Mouse (Mus musculus) limb, embryonic 13.5 days (tissue): Measurements from ENCODE around the gene Grin3a. TPM values are rescaled to one million over a fixed set of nuclear protein-coding genes. Genes with fewer than 3 reads are reported as not detected.

Source experiments
- ATAC-seq: fragments of 200-750 bp; cut with Nextera tagmentation; 2 replicates; pipeline ENCODE4 v1.8.0; 2017; ENCODE audit warnings: low read depth, moderate number of reproducible peaks, moderate TSS enrichment; ENCODE audit not compliant: low FRiP score
- H3K27ac ChIP-seq: fragments of 300-500 bp; sonication (generic); 2 replicates; pipeline ENCODE4 v1.5.1; 2015; ENCODE audit warnings: inconsistent platforms, mild to moderate bottlenecking, moderate library complexity
- H3K27me3 ChIP-seq: fragments of 300-500 bp; sonication (generic); 2 replicates; pipeline ENCODE4 v1.6.1; 2015; ENCODE audit warnings: mild to moderate bottlenecking, inconsistent platforms
- H3K36me3 ChIP-seq: fragments of 300-500 bp; sonication (generic); 2 replicates; pipeline ENCODE4 v1.6.1; 2015; ENCODE audit warnings: inconsistent platforms, mild to moderate bottlenecking, moderate library complexity
- H3K4me1 ChIP-seq: fragments of 300-500 bp; sonication (generic); 2 replicates; pipeline ENCODE4 v1.6.1; 2015; ENCODE audit warnings: inconsistent platforms
- H3K4me2 ChIP-seq: fragments of 300-500 bp; sonication (generic); replicated peaks from 2 replicates; pipeline ENCODE4 v1.6.1; 2015; ENCODE audit warnings: inconsistent platforms, mild to moderate bottlenecking, moderate library complexity
- H3K4me3 ChIP-seq: fragments of 300-500 bp; sonication (generic); 2 replicates; pipeline ENCODE4 v1.5.1; 2015; ENCODE audit warnings: moderate library complexity, mild to moderate bottlenecking, inconsistent platforms
- H3K9ac ChIP-seq: fragments of 300-500 bp; sonication (generic); 2 replicates; pipeline ENCODE4 v1.6.1; 2015; ENCODE audit warnings: mild to moderate bottlenecking, inconsistent platforms
- H3K9me3 ChIP-seq: fragments of 300-500 bp; sonication (generic); 2 replicates; pipeline ENCODE4 v1.6.1; 2016; ENCODE audit warnings: inconsistent platforms
- WGBS: fragments of 180-500 bp; shearing (Covaris S2); methylation state at CpG from one replicate; pipeline ENCODE4 v1.1.7; 2015; 5-methylcytosine and 5-hydroxymethylcytosine counted together
- polyA plus RNA-seq: library from polyadenylated mRNA; unstranded; fragments of >200 nt; fragmentation: Nextera tagmentation; extraction: Ambion mirVana; gene quantifications from 2 replicates; pipeline ENCODE4 v1.2.1, GENCODE M21; 2015

Grin3a gene
- polyA plus RNA-seq, result 4.2 and 4.5 TPM in 2 replicates

DNA sequence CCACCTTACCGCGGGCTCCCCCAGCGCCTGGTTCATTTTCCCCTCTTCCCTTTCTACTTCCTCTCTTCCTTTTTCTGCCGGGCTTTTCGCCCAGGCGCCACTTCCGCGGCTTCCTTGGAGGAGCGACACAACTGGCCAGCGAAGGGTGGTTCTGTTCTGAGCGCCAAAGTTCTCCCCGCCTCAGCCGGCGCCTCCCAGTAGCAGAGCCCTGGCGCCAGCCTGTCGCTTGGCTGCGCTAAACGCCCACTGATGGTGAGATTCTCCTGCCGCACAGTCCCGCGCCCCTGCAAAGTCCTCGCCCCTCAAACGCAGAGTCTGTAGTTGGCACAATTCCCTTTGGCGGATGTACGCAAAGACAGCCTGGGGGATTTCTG, at the start of gene Grin3a:
Gene Grin3a, minus strand, starts transcription at position 133 of the 374 bp plus-strand sequence.
- H3K27ac ChIP-seq, result no peak within 1 kb of the TSS
- peak within 1 kb of the TSS; percentile 94 for H3K4me2 ChIP-seq
- H3K4me3 ChIP-seq, result peak within 1 kb of the TSS; percentile 59
- no peaks in the 10 kb centered on the region for H3K9me3 ChIP-seq
- ATAC-seq, result peak; percentile 87
- peaks cover 69% of the 10 kb centered on the region for H3K27me3 ChIP-seq
- peak within 1 kb of the TSS; percentile 67 for H3K9ac ChIP-seq
- under 1% methylated on average over 25 of the region's 25 CpGs for WGBS
- H3K4me1 ChIP-seq, result peaks cover 16% of the 10 kb centered on the region
- no peaks in the 10 kb centered on the region for H3K36me3 ChIP-seq

DNA sequence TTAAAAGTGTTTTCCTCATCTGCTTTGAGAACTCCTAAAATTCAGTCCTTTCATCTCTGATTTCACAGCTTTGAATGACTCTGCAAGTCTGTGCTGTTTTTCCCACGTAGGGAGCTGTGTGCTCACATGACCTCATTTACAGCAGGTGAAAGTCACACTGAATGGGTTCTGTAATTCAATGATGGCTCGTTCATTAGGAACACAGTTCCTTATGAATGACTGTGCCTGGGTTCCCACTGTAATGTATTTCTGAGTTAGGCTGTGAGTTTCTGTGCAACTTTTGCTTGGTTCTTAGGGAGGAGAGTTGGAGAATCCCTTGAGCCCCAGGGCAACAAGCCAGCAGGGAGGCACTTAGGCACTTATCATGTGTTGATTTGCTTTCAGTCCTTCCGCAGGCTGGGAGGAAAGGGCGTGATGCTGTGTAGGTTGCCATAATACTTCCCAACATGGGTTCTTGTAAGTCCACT, 46.3 kb upstream of the Grin3a start:
- ATAC-seq, result no peak
- 18% methylated on average over 4 of the region's 4 CpGs for WGBS

DNA sequence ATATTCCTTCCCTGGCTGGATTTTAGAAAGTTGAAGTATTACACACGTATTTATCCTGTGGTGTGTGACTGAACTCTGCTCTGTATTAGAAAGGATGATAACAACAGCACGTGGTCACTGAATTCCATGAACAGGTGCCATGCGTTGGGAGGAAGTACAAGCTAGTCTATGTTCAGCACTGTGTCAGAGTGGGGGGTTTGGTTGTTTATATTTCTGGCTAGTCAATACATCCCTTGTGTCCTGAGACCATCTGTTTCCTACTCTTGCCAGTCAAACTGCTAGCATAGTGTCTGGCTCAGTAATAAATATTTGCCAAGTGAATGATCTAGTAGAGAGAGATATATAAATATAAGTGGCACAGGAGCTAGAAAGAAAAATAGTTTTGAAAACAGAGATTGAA, 31.5 kb upstream of the Grin3a start:
- Histone ChIP-seq H3K9ac (no peak overlapping the region), H3K4me1 (no peaks in the 10 kb centered on the region), H3K27me3 (no peaks in the 10 kb centered on the region), H3K9me3 (no peaks in the 10 kb centered on the region), H3K4me3 (no peak overlapping the region), H3K36me3 (no peaks in the 10 kb centered on the region), H3K27ac (no peak overlapping the region), H3K4me2 (no peak overlapping the region)
- no peak for ATAC-seq
- 79% methylated on average over 3 of the region's 3 CpGs for whole genome bisulfite sequencing

More for the DNA sequence above, 46.3 kb upstream of the Grin3a start:
- Histone ChIP-seq H3K4me3 (no peak overlapping the region), H3K4me2 (no peak overlapping the region), H3K27ac (no peak overlapping the region), H3K4me1 (no peaks in the 10 kb centered on the region), H3K27me3 (no peaks in the 10 kb centered on the region), H3K9me3 (no peaks in the 10 kb centered on the region), H3K36me3 (no peaks in the 10 kb centered on the region), H3K9ac (no peak overlapping the region)

DNA sequence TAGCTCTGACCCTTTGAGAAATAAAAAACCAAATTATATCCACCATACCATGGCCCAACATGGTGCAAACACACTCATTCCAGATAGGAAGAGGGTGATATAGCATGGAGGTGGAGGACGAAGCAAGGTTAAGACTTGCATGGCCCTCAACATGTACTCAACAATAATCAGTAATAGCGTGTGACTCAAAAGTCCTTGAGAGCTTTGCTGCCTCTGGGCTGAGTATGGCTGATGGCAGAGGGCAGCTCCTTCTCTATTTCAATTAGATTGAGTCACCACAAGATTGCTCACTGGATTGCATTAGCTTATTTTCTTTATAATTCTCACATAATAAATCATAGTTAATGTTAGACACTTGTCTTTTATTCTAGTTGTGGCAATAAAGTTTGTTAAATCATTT, 15.1 kb upstream of the Grin3a start:
- H3K27ac ChIP-seq, result no peak overlapping the region
- H3K27me3 ChIP-seq, result no peaks in the 10 kb centered on the region
- H3K36me3 ChIP-seq, result no peaks in the 10 kb centered on the region
- no peaks in the 10 kb centered on the region for H3K9me3 ChIP-seq
- no peak overlapping the region for H3K4me2 ChIP-seq
- no peak overlapping the region for H3K4me3 ChIP-seq
- no peak for ATAC-seq
- no peak overlapping the region for H3K9ac ChIP-seq
- WGBS, result 86% methylated on average over 2 of the region's 2 CpGs
- no peaks in the 10 kb centered on the region for H3K4me1 ChIP-seq

DNA sequence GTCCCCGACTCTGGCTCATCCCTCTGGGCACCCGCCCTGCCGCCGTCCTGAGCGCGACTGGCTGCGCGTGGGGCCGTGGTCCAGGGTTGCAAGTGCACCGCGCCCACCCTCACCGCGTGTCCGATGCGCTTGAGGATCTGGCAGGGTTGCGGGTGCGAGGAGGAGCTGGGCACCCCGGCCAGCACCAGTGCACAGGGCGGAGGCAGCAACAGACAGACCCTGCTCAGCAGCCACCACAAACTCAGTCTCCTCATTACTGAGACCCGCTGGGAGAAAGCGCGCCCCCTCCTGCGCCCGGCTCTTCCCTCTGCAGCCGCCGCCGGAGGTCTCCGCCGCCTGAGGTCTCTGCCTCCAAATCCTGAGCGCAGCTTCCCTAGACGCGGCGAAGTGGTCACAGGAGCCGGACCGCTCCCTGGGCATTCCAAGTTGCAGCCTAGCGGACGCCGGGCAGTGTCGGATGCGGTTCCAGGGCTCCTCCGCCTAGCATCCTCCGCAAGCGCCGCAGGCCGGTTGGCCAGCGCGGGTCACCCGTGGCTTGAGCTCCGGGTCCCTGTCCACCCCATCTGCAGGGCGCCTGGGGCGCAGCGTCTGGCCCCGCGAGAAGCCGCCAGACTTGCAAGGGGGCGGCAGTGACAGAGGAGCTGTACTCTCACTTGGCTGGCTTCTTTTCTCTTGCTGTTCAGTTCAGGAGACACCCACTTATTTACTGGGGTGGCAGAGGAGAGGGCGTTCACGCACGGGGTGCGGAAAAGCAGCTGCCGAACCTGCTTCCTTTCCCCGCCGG, 524 bp downstream of the Grin3a start:
- Histone ChIP-seq H3K4me2 (peak overlapping the region; percentile 94), H3K9me3 (no peaks in the 10 kb centered on the region), H3K36me3 (no peaks in the 10 kb centered on the region), H3K9ac (peak overlapping the region; percentile 67), H3K4me1 (peaks cover 16% of the 10 kb centered on the region), H3K27ac (no peak overlapping the region), H3K27me3 (peaks cover 68% of the 10 kb centered on the region), H3K4me3 (peak overlapping the region; percentile 59)
- WGBS, result 1% methylated on average over 59 of the region's 63 CpGs
- peak; percentile 28; the same call in 1 of the 2 replicates for ATAC-seq

DNA sequence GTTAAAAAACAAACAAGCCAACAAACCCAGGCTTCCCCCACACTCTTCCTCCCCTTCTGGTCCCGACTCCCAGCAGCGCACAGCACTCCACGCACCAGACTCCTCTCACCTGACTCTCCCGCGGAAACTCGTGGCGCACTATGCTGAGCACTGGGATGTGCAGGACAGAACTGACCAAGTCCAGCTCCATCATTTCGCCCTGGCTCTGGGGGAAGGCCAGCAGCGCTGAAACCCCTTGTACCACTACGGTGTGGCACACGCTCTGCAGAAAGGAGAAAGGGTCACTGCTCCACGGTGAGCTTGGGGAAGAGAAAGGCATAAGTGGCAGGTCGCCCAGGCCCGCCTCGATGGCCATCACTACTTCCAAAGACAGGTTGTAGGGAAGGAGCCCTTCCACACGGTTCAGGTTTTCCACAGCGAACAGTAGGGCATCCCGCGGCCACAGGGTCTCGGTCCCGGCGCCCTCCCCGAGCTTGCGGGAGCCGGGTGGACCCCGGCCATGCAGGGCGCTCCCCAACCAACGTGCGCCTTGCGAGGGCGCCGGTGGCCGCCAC, 1.2 kb downstream of the Grin3a start:
- H3K4me1 ChIP-seq, result peaks cover 16% of the 10 kb centered on the region
- 3% methylated on average over 33 of the region's 33 CpGs for WGBS
- H3K4me3 ChIP-seq, result peak overlapping the region; percentile 59
- H3K4me2 ChIP-seq, result peak overlapping the region; percentile 94
- peak overlapping the region; percentile 67 for H3K9ac ChIP-seq
- H3K9me3 ChIP-seq, result no peaks in the 10 kb centered on the region
- H3K36me3 ChIP-seq, result no peaks in the 10 kb centered on the region
- H3K27me3 ChIP-seq, result peaks cover 64% of the 10 kb centered on the region
- ATAC-seq, result no peak
- H3K27ac ChIP-seq, result no peak overlapping the region

DNA sequence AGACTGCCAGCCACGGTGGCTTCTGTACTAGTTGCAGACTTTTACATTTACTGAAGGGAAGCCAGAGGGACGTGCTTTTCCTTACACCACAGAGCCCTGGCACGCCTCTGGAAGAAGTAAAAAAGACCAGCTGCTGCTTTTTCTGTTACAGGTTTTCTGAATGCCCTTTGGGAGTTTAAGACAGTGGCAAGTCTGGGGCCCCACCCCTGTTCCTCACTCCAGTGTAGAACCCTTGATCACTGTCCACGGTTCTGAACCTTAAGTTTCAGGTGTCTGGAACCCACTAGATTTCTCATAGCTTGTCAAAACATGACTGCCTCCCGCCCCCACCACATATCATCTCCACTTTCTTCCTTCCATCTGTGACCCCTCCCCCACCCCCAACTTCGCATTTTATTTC, 1.8 kb downstream of the Grin3a start:
- Histone ChIP-seq H3K36me3 (no peaks in the 10 kb centered on the region), H3K27ac (no peak overlapping the region), H3K27me3 (peaks cover 62% of the 10 kb centered on the region), H3K9ac (no peak overlapping the region), H3K9me3 (no peaks in the 10 kb centered on the region), H3K4me1 (peaks cover 16% of the 10 kb centered on the region), H3K4me3 (peak overlapping the region; percentile 59), H3K4me2 (peak overlapping the region; percentile 94)
- no peak for ATAC-seq
- WGBS, result 16% methylated on average over 6 of the region's 6 CpGs

DNA sequence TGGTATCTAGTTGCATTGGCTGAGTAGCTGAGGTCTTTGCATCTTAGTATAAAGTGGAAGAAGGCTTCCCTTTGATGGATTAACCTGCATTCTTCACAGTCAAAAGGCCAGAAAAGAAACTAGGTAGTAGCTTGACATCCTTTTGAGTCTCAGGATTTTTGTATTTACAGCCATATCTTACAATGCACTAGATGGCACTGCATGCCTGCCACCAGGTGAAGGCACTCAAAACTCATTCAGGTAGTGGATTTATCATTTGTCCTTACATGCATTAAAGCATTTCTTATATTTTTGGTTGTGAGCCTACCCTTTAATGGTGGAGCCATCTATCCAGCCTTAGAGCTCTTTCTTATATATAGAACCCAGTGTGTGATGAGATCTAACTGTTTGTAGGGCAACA, 13.5 kb downstream of the Grin3a start:
- no peak for ATAC-seq
- H3K4me3 ChIP-seq, result no peak overlapping the region
- no peaks in the 10 kb centered on the region for H3K4me1 ChIP-seq
- no peak overlapping the region for H3K4me2 ChIP-seq
- H3K9me3 ChIP-seq, result no peaks in the 10 kb centered on the region
- no peak overlapping the region for H3K27ac ChIP-seq
- H3K27me3 ChIP-seq, result no peaks in the 10 kb centered on the region
- no peak overlapping the region for H3K9ac ChIP-seq
- no peaks in the 10 kb centered on the region for H3K36me3 ChIP-seq

DNA sequence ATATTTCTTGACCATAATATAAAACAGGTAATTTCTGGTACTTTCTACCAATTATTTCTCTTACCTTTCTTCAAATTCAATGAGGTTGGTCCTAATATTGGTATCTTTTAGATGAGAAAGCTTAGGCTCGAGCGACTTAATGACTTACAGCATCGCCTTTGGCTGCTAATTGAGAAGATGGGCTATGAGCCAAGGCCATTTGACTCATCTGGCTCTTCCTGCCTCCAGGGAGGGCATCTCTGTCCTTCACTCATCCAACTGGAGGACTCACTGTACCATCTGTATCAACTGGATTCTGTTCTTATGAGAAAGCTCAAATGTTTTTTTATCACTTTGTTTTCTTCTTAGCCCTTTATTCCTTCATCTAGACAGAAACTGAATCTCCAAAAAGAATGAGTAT, 31.7 kb downstream of the Grin3a start:
- WGBS, result 81% methylated on average over 3 of the region's 3 CpGs
- H3K36me3 ChIP-seq, result no peaks in the 10 kb centered on the region

DNA sequence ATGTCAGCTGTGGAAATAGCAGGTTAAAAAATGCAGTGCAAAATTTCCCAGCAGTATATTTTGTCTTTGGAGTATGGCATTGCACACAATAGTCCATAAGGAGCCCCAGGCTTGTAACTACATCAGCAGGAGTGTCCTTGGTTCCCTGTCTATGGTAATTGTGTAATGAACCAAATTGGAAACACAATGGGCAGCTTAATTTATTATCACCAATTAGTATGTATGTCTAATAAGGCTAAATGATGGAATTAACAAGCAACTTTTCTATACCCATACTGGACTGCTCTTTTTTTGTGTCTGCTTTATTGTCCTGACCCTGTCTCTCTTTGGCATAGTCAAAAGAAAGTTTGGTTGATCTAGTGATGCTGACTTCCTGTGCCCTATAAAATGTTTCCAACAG, 38.8 kb downstream of the Grin3a start:
- no peaks in the 10 kb centered on the region for H3K36me3 ChIP-seq
- no peak overlapping the region for H3K27ac ChIP-seq
- ATAC-seq, result no peak
- H3K9me3 ChIP-seq, result no peaks in the 10 kb centered on the region
- no peak overlapping the region for H3K9ac ChIP-seq
- no peak overlapping the region for H3K4me3 ChIP-seq
- H3K4me1 ChIP-seq, result 0 out of 2 replicates have a peak, but pooled peaks cover 8% of the 10 kb centered on the region
- no peak overlapping the region for H3K4me2 ChIP-seq
- H3K27me3 ChIP-seq, result no peaks in the 10 kb centered on the region

More for the DNA sequence above, 31.7 kb downstream of the Grin3a start:
- no peaks in the 10 kb centered on the region for H3K9me3 ChIP-seq
- ATAC-seq, result no peak
- H3K4me1 ChIP-seq, result 0 out of 2 replicates have a peak, but pooled peaks cover 8% of the 10 kb centered on the region
- H3K27me3 ChIP-seq, result no peaks in the 10 kb centered on the region
- H3K4me3 ChIP-seq, result no peak overlapping the region
- H3K9ac ChIP-seq, result no peak overlapping the region
- no peak overlapping the region for H3K27ac ChIP-seq
- no peak overlapping the region for H3K4me2 ChIP-seq

DNA sequence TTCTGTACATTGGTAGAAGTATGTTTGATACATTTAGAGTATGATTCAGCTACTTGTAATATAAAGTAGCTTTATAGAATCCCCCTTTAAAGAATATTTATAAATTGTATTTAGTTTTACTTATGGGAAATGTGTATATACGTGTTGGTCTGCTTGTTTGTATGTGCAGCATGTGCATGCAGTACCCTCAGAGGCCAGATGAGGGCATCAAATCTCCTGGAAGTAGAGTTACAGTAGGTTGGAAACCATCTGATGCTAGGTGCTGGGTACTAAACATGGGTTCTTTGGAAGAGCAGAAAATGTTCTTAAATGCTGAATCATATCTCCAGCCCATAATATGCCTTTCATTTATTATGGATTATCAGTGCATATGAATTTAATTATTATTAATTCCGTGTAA, 46.2 kb downstream of the Grin3a start:
- H3K27me3 ChIP-seq, result no peaks in the 10 kb centered on the region
- no peak for ATAC-seq
- no peak overlapping the region for H3K27ac ChIP-seq
- H3K9me3 ChIP-seq, result no peaks in the 10 kb centered on the region
- no peak overlapping the region for H3K4me3 ChIP-seq
- no peak overlapping the region for H3K9ac ChIP-seq
- H3K36me3 ChIP-seq, result no peaks in the 10 kb centered on the region
- H3K4me1 ChIP-seq, result no peaks in the 10 kb centered on the region
- no peak overlapping the region for H3K4me2 ChIP-seq
- WGBS, result 86% methylated on average over 2 of the region's 2 CpGs

DNA sequence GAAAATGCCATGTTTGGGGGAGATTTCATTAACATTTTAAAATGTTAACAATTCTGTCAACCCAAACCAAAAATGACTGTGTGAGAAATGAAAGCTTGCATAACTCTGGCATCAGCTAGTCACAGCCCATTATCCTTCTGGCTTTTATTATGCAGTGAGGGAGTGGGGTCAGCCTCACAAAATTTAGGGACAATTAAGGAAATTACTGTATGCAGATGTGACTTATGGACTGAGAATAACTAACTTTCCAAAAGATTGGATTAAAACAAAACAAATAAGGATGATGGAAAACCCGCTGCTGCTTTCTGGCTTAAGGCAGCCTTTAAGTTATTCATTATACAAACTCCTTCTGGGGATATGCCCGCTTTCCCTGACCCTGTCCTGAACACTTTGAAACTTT, 56.6 kb downstream of the Grin3a start:
- Histone ChIP-seq H3K36me3 (no peaks in the 10 kb centered on the region), H3K4me3 (no peak overlapping the region), H3K9me3 (no peaks in the 10 kb centered on the region), H3K27me3 (no peaks in the 10 kb centered on the region), H3K27ac (no peak overlapping the region), H3K9ac (no peak overlapping the region), H3K4me2 (no peak overlapping the region), H3K4me1 (no peaks in the 10 kb centered on the region)
- WGBS, result 73% methylated on average over 2 of the region's 2 CpGs
- ATAC-seq, result no peak
